Mouse (Mus musculus): ENCODE measurements around the gene Saysd1. TPM values are rescaled to one million over a fixed set of nuclear protein-coding genes. Genes with fewer than 3 reads are reported as not detected.

Saysd1 gene
- 18.1 and 19.3 TPM in 2 replicates for polyA plus RNA-seq (2015; fragmentation: Nextera tagmentation; extraction: Ambion mirVana)

DNA sequence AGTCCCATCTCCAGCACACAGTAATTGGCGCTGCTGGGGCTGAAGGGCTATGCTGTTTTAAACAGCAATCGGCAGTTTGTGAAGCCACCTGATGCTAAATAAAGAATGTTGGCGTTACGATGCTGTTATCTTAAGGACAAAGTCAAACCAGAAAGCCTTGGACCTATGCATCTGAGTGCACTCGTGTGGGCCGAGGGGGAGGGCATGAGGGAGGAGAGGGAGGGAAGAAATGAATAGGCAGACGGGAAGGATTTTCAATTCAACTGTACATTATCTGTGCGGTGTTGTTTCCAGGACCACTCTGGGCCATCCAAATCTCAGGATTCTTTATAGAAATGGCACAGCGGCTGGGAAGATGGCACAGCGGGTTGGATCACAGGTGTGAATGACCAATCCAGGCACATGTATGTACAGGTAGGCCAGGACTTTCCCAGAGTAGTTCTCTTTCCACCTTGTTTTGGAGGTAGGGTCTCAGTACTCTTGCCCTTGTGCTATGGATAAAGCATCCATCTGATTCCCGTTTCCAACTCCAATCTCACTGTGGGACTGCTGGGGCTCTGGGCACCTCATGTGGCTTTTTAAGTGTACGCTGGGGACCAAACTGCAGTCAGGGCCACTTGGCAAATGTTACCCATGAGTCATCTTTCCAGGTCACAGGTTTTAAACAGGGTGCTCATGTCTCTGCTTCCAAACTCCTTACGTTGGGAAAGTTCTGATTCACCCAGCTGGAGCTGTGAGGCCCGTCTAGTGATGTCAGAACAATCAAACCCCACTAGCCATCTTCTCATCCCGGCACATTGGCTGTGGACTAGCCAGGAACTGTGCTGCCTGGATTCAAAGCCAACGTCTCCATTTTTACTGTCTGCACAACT, at the start of gene Saysd1:
TSS of gene Saysd1 (minus strand) at position 51 of the 872 bp plus-strand sequence.
- Histone ChIP-seq H3K27ac (no peak within 1 kb of the TSS), H3K9me3 (replicated peaks; ENCODE audit: low read length) (no peaks in the 10 kb centered on the region), H3K4me3 (replicated peaks; ENCODE audit: low read depth, low read length) (no peak within 1 kb of the TSS), H3K4me2 (ENCODE audit: low read length) (no peak within 1 kb of the TSS), H3K36me3 (ENCODE audit: insufficient read depth, low read length) (peaks cover 16% of the 10 kb centered on the region), H3K27me3 (ENCODE audit: insufficient read depth, low read length) (no peaks in the 10 kb centered on the region), H3K9ac (ENCODE audit: low read depth, low read length) (no peak within 1 kb of the TSS), H3K4me1 (replicated peaks; ENCODE audit: insufficient read depth, low read length) (no peaks in the 10 kb centered on the region)
- DNase-seq (ENCODE audit: low spot score) (no peak), ATAC-seq (replicated peaks; ENCODE audit: low FRiP score, low read depth) (no peak)
- no peak for TF ChIP-seq CTCF (IDR thresholded peaks at IDR 0.05; ENCODE audit: low read depth)
- 73% methylated on average over 16 of the region's 16 CpGs for WGBS

DNA sequence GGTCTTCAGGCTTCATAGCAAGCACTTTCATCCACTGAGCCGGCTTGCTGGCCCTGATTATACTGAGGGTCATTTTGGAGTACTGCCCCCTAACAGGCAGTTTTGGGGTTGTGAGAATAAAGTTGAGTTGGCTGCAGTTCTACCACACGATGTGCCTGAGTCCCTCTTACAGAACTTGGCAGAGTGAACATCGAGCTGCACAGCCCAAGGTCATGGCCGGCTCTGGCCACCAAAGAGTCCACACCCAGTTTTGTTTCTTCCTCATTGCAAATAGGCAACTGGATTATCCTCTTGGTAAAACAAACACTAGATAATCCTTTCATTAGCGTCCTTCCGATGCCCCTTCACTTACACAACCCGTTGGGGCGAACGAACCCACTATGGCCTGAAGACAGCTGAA, 47.1 kb upstream of the Saysd1 start:
- TF ChIP-seq CTCF (IDR thresholded peaks at IDR 0.05; ENCODE audit: low read depth) = no peak
- Histone ChIP-seq H3K9me3 (replicated peaks; ENCODE audit: low read length) (no peaks in the 10 kb centered on the region), H3K4me2 (ENCODE audit: low read length) (no peak overlapping the region), H3K36me3 (ENCODE audit: insufficient read depth, low read length) (no peaks in the 10 kb centered on the region), H3K4me3 (replicated peaks; ENCODE audit: low read depth, low read length) (no peak overlapping the region), H3K27me3 (ENCODE audit: insufficient read depth, low read length) (no peaks in the 10 kb centered on the region), H3K4me1 (replicated peaks; ENCODE audit: insufficient read depth, low read length) (peaks cover 8% of the 10 kb centered on the region), H3K27ac (no peak overlapping the region), H3K9ac (ENCODE audit: low read depth, low read length) (no peak overlapping the region)
- WGBS = 80% methylated on average over 9 of the region's 9 CpGs
- ATAC-seq (replicated peaks; ENCODE audit: low FRiP score, low read depth) = no peak
- DNase-seq (ENCODE audit: low spot score) = no peak

DNA sequence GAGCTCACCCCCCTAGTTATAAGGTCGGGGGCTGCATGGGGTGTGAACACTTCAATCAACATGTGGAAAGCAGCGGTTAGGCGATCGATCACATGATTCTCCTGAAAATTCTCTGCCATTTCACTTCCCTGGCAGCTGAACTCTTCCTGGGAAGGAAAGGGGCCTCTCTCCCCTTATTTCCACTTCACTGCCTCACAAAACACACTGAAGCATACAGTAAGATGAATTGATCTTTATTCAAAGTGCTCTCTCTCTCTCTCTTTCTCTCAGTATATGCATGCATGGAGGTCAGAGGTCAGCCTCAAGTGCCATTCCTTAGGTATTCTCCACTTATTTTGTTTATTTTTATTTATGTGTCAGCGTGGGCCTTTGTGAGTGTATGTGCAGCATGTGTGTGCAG, 45.4 kb upstream of the Saysd1 start:
- Histone ChIP-seq H3K27ac (no peak overlapping the region), H3K9me3 (replicated peaks; ENCODE audit: low read length) (no peaks in the 10 kb centered on the region), H3K27me3 (ENCODE audit: insufficient read depth, low read length) (no peaks in the 10 kb centered on the region), H3K9ac (ENCODE audit: low read depth, low read length) (no peak overlapping the region), H3K4me1 (replicated peaks; ENCODE audit: insufficient read depth, low read length) (peaks cover 11% of the 10 kb centered on the region), H3K4me2 (ENCODE audit: low read length) (no peak overlapping the region), H3K4me3 (replicated peaks; ENCODE audit: low read depth, low read length) (no peak overlapping the region), H3K36me3 (ENCODE audit: insufficient read depth, low read length) (no peaks in the 10 kb centered on the region)
- no peak for TF ChIP-seq CTCF (IDR thresholded peaks at IDR 0.05; ENCODE audit: low read depth)
- ATAC-seq (replicated peaks; ENCODE audit: low FRiP score, low read depth) (no peak), DNase-seq (ENCODE audit: low spot score) (no peak)
- WGBS = 61% methylated on average over 5 of the region's 5 CpGs

DNA sequence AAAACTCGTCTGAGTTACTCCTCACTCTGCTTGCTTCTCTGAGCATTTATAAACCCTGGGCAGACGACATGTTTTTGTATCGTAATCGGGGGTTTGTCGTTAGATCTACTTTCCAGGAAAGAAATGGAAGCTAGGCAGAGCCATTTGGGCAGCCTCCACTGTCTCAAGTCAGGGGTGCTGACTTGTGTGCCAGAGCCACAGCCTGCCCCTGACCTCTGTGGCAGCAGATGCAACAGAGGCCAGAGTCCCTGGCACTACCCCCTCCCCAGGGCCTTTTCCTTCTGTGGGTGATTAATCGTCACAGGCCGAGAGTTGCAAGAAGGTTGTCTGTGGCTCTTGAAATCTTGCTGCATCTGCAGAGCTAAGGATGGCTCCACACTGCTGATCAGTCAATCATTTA, 44.3 kb upstream of the Saysd1 start:
- TF ChIP-seq CTCF (IDR thresholded peaks at IDR 0.05; ENCODE audit: low read depth) = no peak
- Histone ChIP-seq H3K9me3 (replicated peaks; ENCODE audit: low read length) (no peaks in the 10 kb centered on the region), H3K27me3 (ENCODE audit: insufficient read depth, low read length) (no peaks in the 10 kb centered on the region), H3K36me3 (ENCODE audit: insufficient read depth, low read length) (no peaks in the 10 kb centered on the region), H3K4me2 (ENCODE audit: low read length) (no peak overlapping the region), H3K4me1 (replicated peaks; ENCODE audit: insufficient read depth, low read length) (peaks cover 11% of the 10 kb centered on the region), H3K4me3 (replicated peaks; ENCODE audit: low read depth, low read length) (no peak overlapping the region), H3K9ac (ENCODE audit: low read depth, low read length) (no peak overlapping the region), H3K27ac (no peak overlapping the region)
- WGBS = 80% methylated on average over 7 of the region's 7 CpGs
- no peak for DNase-seq (ENCODE audit: low spot score)
- ATAC-seq (replicated peaks; ENCODE audit: low FRiP score, low read depth) = no peak

DNA sequence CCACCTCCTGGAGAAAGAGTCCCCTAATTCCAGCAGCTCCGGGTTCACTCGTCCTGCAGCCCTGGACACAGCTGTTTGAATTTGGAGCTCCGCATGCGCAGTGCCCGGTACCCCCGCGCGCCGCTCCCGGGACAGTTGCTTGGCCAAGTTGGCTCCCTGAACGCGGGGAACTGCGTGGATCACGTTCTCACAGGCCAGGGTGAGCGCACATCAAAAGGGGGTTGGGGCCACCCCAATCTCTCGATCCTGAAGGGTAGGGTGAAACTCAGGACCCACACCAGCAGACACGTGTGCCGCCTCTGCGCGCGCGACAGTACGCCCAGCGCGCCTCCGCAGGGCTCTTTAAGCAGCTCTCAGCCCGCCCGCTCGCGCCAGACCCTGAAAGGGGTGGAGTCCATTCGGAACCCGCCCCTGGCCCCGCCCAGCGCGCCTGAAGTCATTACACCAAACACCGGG, 43.2 kb upstream of the Saysd1 start, which contains the start of gene Kcnk5:
TSS of gene Kcnk5 (minus strand) at position 344 of the 456 bp plus-strand sequence.
- Histone ChIP-seq H3K36me3 (ENCODE audit: insufficient read depth, low read length) (no peaks in the 10 kb centered on the region), H3K4me2 (ENCODE audit: low read length) (peak within 1 kb of the TSS; percentile 67), H3K27me3 (ENCODE audit: insufficient read depth, low read length) (no peaks in the 10 kb centered on the region), H3K9ac (ENCODE audit: low read depth, low read length) (peak within 1 kb of the TSS; percentile 64), H3K4me3 (replicated peaks; ENCODE audit: low read depth, low read length) (peak within 1 kb of the TSS; percentile 39), H3K9me3 (replicated peaks; ENCODE audit: low read length) (no peaks in the 10 kb centered on the region), H3K27ac (0 out of 2 replicates have a peak within 1 kb of the TSS, but pooled peaks have one; percentile 5), H3K4me1 (replicated peaks; ENCODE audit: insufficient read depth, low read length) (peaks cover 11% of the 10 kb centered on the region)
- DNase-seq (ENCODE audit: low spot score) (peak; percentile 95), ATAC-seq (replicated peaks; ENCODE audit: low FRiP score, low read depth) (peak; percentile 91)
- no peak for TF ChIP-seq CTCF (IDR thresholded peaks at IDR 0.05; ENCODE audit: low read depth)
- under 1% methylated on average over 36 of the region's 36 CpGs for whole genome bisulfite sequencing

DNA sequence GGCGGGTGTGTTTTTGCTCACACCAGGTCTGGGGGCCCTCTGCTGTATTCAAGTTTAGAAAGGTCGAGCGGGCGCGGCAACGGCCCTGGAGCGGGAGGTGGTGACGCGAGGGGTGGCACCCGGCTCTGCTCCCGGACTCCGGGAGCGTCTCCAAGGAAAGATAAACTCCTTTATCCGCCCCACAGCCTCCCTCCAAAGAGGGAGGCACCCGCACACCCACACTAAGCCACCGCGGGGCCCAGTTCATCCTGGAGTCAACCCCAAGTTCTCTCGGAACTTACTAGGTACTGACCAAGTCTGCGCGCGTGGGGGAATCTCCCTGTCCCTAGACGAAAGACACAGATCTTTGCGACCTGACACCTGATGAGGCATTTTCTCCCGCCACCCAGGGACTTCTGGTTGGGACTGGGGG, 42.4 kb upstream of the Saysd1 start:
- Histone ChIP-seq H3K27me3 (ENCODE audit: insufficient read depth, low read length) (no peaks in the 10 kb centered on the region), H3K9me3 (replicated peaks; ENCODE audit: low read length) (no peaks in the 10 kb centered on the region), H3K4me1 (replicated peaks; ENCODE audit: insufficient read depth, low read length) (peaks cover 11% of the 10 kb centered on the region), H3K27ac (0 out of 2 replicates have a peak overlapping the region, but pooled peaks have one; percentile 5), H3K36me3 (ENCODE audit: insufficient read depth, low read length) (no peaks in the 10 kb centered on the region), H3K4me3 (replicated peaks; ENCODE audit: low read depth, low read length) (peak overlapping the region; percentile 39), H3K4me2 (ENCODE audit: low read length) (peak overlapping the region; percentile 67), H3K9ac (ENCODE audit: low read depth, low read length) (peak overlapping the region; percentile 64)
- under 1% methylated on average over 24 of the region's 24 CpGs for WGBS
- no peak for DNase-seq (ENCODE audit: low spot score)
- no peak for TF ChIP-seq CTCF (IDR thresholded peaks at IDR 0.05; ENCODE audit: low read depth)
- no peak for ATAC-seq (replicated peaks; ENCODE audit: low FRiP score, low read depth)

All from kidney, postnatal 0 days (tissue).